Mouse (Mus musculus) heart, adult 9 months (tissue): ENCODE data around the gene Baiap2l1.
A peak's percentile ranks its signal among the peaks of the same experiment; 100 is the strongest.

Experiments
- DNase-seq, 2 experiments: peaks; one replicate each; pipeline ENCODE4 v3.0.0; 2022; ENCODE audit warnings: low spot score in 2 of 2

The Baiap2l1 gene

GRCm38 (mm10) chr5:144258131-144258611, 99.7 kb downstream of the Baiap2l1 start:
- peak; percentile 85 to 86 for DNase-seq

DNA sequence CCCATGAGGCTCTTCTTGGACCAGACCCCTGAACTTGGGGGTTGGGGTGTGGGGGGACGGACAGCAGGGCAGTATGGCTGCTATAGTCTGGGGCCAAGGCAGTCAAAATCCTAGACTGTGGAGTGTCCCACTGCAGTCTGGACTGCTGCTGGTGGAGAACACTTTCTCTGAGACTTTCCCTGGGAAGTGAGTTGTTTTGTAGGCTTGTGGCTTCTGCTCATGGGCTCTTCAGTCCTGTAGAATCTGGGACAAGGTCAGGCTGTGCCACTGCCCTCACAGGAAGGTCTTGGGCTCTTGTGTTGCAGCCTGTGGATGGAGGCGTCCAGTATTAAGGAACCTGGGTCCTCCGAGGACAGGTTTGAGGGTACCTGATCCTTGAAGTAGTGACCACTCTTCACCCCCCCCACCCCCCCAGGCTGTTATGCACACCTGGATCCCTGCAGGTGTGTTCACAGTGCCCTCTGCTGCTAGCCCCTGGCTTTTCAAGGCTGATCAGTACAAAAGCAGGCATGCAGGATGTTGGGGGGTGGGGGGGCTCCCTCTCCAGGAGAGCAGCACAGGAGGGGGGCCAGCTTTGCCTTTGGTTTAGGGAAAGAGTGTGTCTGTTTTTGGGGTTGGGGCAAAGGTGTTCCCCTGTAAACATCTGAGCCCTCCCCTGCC, 100.3 kb downstream of the Baiap2l1 start:
- no peak for DNase-seq

DNA sequence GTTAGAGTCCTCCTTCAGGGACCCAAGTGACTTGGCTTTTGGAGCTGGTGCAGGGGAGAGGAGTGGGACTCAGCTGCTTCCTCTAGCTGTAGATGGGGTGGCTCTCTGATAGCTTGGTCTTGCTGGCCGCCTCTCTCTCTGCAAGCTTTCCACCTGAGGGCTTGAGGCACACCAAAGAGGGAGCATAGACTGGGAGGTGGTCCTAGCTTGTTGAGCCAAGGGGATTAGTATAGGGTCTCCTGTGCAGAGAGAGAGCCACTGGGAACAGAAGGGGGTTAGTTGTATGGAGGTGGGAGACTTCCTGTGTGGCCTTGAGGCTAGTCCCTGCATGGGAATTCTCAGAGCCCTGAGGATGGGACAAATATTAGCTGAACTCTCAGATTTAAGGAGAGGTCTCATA, 101.0 kb downstream of the Baiap2l1 start:
- DNase-seq = no peak

GRCm38 (mm10) chr5:144256541-144256870, 101.4 kb downstream of the Baiap2l1 start:
- DNase-seq = no peak

- DNase-seq = peak; percentile 67 to 81
Measured at GRCm38 (mm10) chr5:144255632-144256540, 102.0 kb downstream of the Baiap2l1 start.

- DNase-seq = peak; percentile 88 to 91
Measured at GRCm38 (mm10) chr5:144254811-144255631, 102.9 kb downstream of the Baiap2l1 start.

DNA sequence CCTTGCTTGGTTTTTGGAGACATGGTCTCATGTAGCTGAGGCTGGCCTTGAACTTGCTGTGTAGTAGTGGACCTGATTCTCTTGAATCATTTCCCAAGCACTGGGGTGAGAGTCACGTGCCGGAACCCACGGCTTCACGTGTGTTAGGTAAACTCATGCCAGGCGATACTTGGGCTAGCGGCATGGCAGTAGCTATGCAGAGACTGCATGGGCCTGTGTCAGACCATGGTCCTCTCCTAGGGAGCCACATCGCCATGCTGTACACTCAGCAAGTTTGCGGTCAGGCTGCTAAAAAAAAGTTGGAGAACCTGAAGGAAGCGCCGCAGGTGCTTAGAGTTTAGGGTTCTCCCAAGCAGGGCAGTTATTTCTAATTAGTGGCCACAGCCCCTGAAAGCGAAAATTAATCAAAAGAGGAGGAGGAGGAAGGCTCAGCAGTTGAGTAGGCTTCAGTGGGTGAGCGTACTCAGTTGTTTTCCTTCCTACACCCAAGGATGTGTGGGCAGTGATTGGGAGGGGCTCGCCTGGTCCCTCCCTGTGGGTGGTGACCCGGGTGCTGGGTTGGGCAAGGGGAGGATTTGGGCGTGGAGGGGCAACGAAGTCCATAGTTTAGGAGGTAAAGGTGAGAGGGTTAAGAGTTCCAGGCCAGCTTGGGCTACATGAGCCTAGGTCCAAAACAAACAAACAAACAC, 103.6 kb downstream of the Baiap2l1 start:
- DNase-seq = peak; percentile 74 to 76

- DNase-seq = no peak
Measured at GRCm38 (mm10) chr5:144253212-144253611, 104.7 kb downstream of the Baiap2l1 start.

DNA sequence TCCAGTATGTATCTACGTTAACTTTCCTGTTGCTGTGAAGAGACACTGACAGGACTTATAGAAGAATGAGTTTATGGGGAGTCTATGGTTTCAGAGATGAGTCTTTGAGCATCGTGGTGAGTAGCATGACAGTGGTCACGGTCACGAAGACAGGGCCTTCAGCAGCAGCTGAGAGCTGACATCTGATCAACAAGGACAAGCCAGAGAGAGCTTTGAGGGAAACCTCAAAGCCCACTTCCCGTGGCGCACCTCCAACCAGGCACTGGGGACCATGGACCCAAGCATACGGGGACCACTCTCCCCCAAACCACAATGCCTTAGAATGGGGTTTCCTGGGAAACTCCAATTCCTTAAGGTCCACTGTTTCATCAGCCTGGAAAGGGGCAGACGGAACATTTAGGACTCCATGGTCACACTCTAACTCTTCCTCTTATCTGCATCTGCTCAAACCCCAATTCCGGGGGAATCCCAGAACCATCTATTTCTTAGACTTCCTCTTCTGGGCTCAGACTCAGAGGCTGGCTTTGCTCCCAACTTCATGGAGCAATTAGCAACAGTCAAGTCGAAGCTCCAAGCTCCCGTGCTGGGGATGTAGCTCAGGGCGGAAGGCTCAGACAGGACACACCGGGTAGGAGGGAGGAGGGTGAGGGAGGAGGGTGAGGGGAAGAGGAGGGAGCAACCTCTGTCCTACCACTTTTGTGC, 105.9 kb downstream of the Baiap2l1 start:
- DNase-seq = peak in 1 of 2 experiments; percentile 60

GRCm38 (mm10) chr5:144249871-144250270, 108.0 kb downstream of the Baiap2l1 start:
- no peak for DNase-seq

DNA sequence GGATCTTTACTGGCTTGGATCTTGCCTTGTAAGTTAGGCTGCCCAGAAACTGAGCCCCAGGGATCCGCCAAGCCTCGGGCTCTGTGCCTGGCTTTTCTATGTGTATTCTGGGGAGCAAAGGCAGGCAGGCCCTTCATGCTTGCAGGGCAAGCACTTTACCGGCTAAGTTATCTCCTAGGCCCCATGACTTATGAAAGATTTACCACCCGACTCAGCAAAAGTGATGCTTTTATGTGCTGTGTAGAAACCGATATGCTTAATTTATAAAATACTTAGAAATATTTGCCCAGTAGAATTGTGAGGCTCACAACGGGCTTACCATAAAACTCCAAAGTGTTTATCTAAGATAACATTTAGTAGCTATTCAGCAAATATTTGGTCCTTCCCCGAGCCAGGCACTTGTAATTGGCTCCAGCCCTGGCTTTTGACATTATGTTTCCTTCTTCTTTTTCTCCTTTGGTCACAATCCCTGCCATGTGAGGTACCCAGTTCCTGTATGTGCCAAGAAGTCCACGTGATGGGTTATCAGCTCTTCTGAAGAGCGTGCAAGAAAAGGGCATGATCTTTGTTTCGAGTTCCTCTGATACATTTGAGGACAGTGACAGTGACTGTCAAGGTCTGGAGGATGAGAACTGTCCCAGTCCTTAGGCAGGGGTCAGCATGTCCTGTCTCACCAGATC, 109.9 kb downstream of the Baiap2l1 start:
- DNase-seq = peak; percentile 75 to 77

- no peak for DNase-seq
Measured at GRCm38 (mm10) chr5:144247307-144247706, 110.6 kb downstream of the Baiap2l1 start.

- DNase-seq = no peak
Measured at GRCm38 (mm10) chr5:144246669-144247068, 111.2 kb downstream of the Baiap2l1 start.

GRCm38 (mm10) chr5:144245592-144245991, 112.3 kb downstream of the Baiap2l1 start:
- no peak for DNase-seq

DNA sequence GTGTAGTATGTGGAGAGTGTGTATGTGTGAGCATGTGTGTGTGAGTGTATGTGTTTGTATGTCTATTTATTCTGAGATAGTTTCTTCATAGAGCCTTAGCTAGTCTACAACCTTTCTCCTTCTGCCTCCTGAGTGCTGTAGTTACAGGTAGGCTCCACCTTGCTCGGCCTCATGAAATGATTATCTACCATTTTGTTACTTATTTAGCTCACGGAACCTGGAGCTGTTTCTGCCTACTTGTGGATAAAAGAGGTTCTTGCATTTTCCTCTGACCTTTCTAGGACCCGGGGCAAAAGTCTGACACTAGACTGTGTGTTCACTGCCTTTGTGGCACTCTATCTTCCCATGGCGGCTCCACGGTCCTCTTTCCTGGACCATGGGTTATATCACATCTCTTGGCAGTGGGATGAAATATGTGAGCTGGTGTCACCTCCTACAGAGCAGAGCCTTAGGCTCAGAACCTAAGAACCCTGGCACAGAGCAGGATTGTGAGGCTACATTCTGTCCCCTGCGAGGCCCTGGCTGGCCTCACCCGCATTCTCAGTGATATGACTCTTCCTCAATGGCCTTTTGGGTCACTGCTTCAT, 113.9 kb downstream of the Baiap2l1 start, which contains the start of gene Bri3:
Gene Bri3 (plus strand): TSS at position 537 of the 587 bp plus-strand sequence.
- DNase-seq = no peak

GRCm38 (mm10) chr5:144238969-144239368, 118.9 kb downstream of the Baiap2l1 start:
- no peak for DNase-seq

- DNase-seq = no peak
Measured at GRCm38 (mm10) chr5:144234714-144235113, 123.2 kb downstream of the Baiap2l1 start.

DNA sequence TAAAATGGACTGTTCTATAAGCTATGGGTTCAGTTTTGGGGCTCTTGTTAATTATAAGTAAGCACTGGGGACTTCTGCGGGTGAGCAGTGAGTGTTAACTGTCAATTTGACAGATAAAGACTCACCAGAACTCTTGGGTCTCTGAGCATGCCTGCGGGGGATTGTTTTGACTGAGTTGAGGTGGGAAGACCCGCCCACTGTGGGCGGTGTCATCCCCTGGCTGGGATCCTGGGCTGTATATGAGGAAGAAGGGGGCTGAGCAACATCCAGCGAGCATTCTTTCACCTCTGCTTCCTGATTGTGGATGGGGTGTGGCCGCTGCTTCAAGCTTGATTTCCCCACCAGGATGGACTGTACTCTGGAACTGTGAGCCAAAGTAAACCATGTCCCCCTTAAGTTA, 123.7 kb downstream of the Baiap2l1 start:
- DNase-seq = no peak

DNA sequence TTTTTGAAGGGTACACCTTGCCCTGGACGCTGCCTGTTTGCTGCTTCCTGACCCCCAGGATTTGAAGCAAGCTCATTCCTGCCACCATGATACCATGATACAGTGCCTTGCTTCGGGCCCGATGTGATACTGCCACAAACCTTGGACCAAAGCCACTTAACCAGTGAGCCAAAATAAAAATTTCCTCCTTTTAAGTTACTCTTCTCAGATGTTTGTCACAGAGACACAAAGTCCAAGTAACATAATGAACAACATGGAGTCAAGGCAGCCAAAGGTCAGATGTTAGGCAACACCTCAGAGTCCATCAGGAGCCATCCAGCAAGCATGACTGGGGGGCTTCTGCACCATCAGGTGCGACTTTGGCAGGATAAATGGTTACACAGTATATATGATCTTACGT, 125.4 kb downstream of the Baiap2l1 start:
- no peak for DNase-seq

DNA sequence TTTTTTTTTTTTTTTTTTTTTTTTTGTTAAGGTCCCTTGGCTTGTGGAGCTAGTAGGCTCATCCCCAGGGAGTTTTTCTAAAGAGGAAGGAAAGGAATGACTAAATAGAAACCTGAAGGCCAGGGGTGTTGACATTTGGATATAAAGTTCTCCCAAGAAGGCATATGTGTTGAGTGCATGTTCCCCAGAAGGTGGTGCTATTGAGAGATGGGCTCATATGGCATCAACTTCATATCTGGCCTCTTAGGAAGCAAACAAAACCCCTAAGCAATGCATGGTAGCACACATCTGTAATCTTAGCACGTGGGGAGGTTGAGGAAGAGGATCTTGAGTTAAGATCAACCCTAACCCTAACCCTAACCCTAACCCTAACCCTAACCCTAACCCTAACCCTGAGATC, 126.5 kb downstream of the Baiap2l1 start:
- no peak for DNase-seq
